Mouse (Mus musculus): ENCODE results near the gene Efcab5. TPM values are rescaled to one million over a fixed set of nuclear protein-coding genes. Genes with fewer than 3 reads are reported as not detected.
A peak's percentile ranks its signal among the peaks of the same experiment; 100 is the strongest.

Efcab5 gene
- polyA plus RNA-seq, 1 experiment from 2014 or later: 0.55 TPM

GRCm38 (mm10) chr11:77096991-77097390, 91.8 kb downstream of the Efcab5 start:
- H3K4me3 ChIP-seq (replicated peaks; ENCODE audit: low read depth, low read length): no peak overlapping the region
- DNase-seq (no peak), ATAC-seq (ENCODE audit: low FRiP score, low TSS enrichment) (no peak)
- H3K4me1 ChIP-seq (ENCODE audit: control insufficient read depth, insufficient read depth, low read length): no peaks in the 10 kb centered on the region; the same call in 1 of the 2 replicates
- H3K36me3 ChIP-seq (ENCODE audit: control insufficient read depth, insufficient read depth, low read length): no peaks in the 10 kb centered on the region
- H3K27ac ChIP-seq (replicated peaks; ENCODE audit: low read depth, low read length): no peak overlapping the region
- H3K4me2 ChIP-seq (ENCODE audit: low read length): no peak overlapping the region
- no peak overlapping the region for H3K9ac ChIP-seq (replicated peaks; ENCODE audit: low read length)
- H3K27me3 ChIP-seq (ENCODE audit: control insufficient read depth, insufficient read depth, low read length): no peaks in the 10 kb centered on the region
- 76% methylated on average over 7 of the region's 7 CpGs for WGBS
- H3K9me3 ChIP-seq (ENCODE audit: control insufficient read depth, low read length): no peaks in the 10 kb centered on the region

GRCm38 (mm10) chr11:77096581-77096980, 92.2 kb downstream of the Efcab5 start:
- H3K4me3 ChIP-seq (replicated peaks; ENCODE audit: low read depth, low read length): no peak overlapping the region
- 58% methylated on average over 3 of the region's 3 CpGs for WGBS
- ATAC-seq (ENCODE audit: low FRiP score, low TSS enrichment) (no peak), DNase-seq (peak; percentile 11)
- H3K9me3 ChIP-seq (ENCODE audit: control insufficient read depth, low read length): no peaks in the 10 kb centered on the region
- H3K27ac ChIP-seq (replicated peaks; ENCODE audit: low read depth, low read length): no peak overlapping the region
- no peak overlapping the region for H3K4me2 ChIP-seq (ENCODE audit: low read length)
- no peaks in the 10 kb centered on the region; the same call in 1 of the 2 replicates for H3K4me1 ChIP-seq (ENCODE audit: control insufficient read depth, insufficient read depth, low read length)
- no peaks in the 10 kb centered on the region for H3K36me3 ChIP-seq (ENCODE audit: control insufficient read depth, insufficient read depth, low read length)
- no peak overlapping the region for H3K9ac ChIP-seq (replicated peaks; ENCODE audit: low read length)
- H3K27me3 ChIP-seq (ENCODE audit: control insufficient read depth, insufficient read depth, low read length): no peaks in the 10 kb centered on the region

- ATAC-seq (ENCODE audit: low FRiP score, low TSS enrichment) (no peak), DNase-seq (no peak)
- no peak overlapping the region for H3K27ac ChIP-seq (replicated peaks; ENCODE audit: low read depth, low read length)
- H3K4me2 ChIP-seq (ENCODE audit: low read length): no peak overlapping the region
- WGBS: 60% methylated on average over 10 of the region's 10 CpGs
- H3K36me3 ChIP-seq (ENCODE audit: control insufficient read depth, insufficient read depth, low read length): no peaks in the 10 kb centered on the region
- H3K9me3 ChIP-seq (ENCODE audit: control insufficient read depth, low read length): no peaks in the 10 kb centered on the region
- no peak overlapping the region for H3K9ac ChIP-seq (replicated peaks; ENCODE audit: low read length)
- no peak overlapping the region for H3K4me3 ChIP-seq (replicated peaks; ENCODE audit: low read depth, low read length)
- no peaks in the 10 kb centered on the region for H3K27me3 ChIP-seq (ENCODE audit: control insufficient read depth, insufficient read depth, low read length)
- H3K4me1 ChIP-seq (ENCODE audit: control insufficient read depth, insufficient read depth, low read length): no peaks in the 10 kb centered on the region; the same call in 1 of the 2 replicates
These were observed 93.6 kb downstream of the Efcab5 start for GRCm38 (mm10) chr11:77095206-77095605.

DNA sequence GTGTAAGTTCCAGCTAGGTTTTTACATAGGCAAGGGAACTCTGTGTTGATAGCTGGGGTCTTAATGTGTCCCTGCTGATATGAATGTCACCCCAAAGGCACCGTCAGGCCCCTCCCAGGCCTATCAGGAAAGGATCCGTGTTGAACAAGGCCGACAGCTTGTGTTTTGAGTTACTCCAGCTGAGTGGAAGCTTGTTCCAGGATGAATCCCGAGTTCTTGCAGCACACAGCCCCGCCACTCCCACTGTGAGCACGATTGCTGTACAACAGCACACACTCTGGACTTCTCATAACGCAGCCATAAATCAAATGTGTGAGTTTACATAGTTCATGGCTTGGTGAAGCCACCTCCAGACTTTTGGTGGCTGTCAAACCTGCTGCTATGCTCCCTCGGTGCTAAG, 94.6 kb downstream of the Efcab5 start:
- Histone ChIP-seq H3K27me3 (ENCODE audit: control insufficient read depth, insufficient read depth, low read length) (no peaks in the 10 kb centered on the region), H3K4me3 (replicated peaks; ENCODE audit: low read depth, low read length) (no peak overlapping the region), H3K9me3 (ENCODE audit: control insufficient read depth, low read length) (no peaks in the 10 kb centered on the region), H3K4me2 (ENCODE audit: low read length) (no peak overlapping the region), H3K4me1 (ENCODE audit: control insufficient read depth, insufficient read depth, low read length) (no peaks in the 10 kb centered on the region), H3K27ac (replicated peaks; ENCODE audit: low read depth, low read length) (no peak overlapping the region), H3K36me3 (ENCODE audit: control insufficient read depth, insufficient read depth, low read length) (no peaks in the 10 kb centered on the region), H3K9ac (replicated peaks; ENCODE audit: low read length) (no peak overlapping the region)
- 80% methylated on average over 8 of the region's 8 CpGs for WGBS
- ATAC-seq (ENCODE audit: low FRiP score, low TSS enrichment): no peak
- DNase-seq: no peak

DNA sequence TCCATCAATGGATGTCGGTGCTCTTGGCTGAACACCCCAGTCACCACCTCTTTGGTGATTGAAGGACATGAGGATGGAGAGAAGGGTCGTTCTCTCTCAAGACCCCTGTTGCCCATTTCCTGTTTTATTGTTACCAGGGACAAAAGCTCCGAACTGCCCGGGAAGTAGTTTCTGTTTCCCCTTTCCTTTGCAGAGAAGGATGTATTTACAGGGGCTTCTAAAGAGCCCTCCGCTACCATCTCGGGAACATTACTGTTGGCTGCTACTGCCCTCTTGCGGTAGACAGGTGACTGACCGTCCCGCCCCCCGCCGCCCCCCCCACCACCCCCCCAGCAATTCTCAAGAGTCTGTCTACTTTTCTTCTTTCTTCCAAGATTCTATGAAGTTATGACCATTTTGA, 95.6 kb downstream of the Efcab5 start:
- no peak overlapping the region for H3K4me3 ChIP-seq (replicated peaks; ENCODE audit: low read depth, low read length)
- WGBS: 3% methylated on average over 11 of the region's 11 CpGs

DNA sequence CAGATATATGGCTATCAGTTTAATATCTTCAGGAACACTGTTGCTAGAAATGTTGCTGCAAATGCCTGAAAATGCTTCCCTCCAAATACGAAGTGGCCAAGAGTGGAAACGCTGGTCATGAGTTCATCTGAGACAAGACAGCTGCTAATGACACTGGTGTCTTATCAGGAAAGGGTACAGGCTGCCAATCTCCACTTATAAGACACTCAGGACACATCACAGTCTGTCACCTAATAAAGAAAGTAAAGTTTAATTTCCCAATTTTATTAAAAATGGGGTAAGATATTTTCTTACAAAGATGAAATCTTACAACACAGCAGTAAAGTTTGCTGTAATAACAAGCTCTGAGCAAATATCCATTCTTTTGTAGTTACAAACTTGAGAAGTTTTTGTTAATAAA, 99.6 kb downstream of the Efcab5 start:
- Histone ChIP-seq H3K4me2 (ENCODE audit: low read length) (no peak overlapping the region), H3K9me3 (ENCODE audit: control insufficient read depth, low read length) (no peaks in the 10 kb centered on the region), H3K9ac (replicated peaks; ENCODE audit: low read length) (no peak overlapping the region), H3K4me1 (ENCODE audit: control insufficient read depth, insufficient read depth, low read length) (no peaks in the 10 kb centered on the region), H3K4me3 (replicated peaks; ENCODE audit: low read depth, low read length) (no peak overlapping the region), H3K27me3 (ENCODE audit: control insufficient read depth, insufficient read depth, low read length) (no peaks in the 10 kb centered on the region), H3K36me3 (ENCODE audit: control insufficient read depth, insufficient read depth, low read length) (no peaks in the 10 kb centered on the region), H3K27ac (replicated peaks; ENCODE audit: low read depth, low read length) (no peak overlapping the region)
- no peak for DNase-seq
- no peak for ATAC-seq (ENCODE audit: low FRiP score, low TSS enrichment)
- WGBS: 79% methylated on average over 2 of the region's 2 CpGs

More for the DNA sequence above, 95.6 kb downstream of the Efcab5 start:
- 0 out of 2 replicates have a peak overlapping the region, but pooled peaks have one; percentile 29 for H3K9ac ChIP-seq (replicated peaks; ENCODE audit: low read length)
- no peaks in the 10 kb centered on the region for H3K4me1 ChIP-seq (ENCODE audit: control insufficient read depth, insufficient read depth, low read length)
- no peaks in the 10 kb centered on the region for H3K36me3 ChIP-seq (ENCODE audit: control insufficient read depth, insufficient read depth, low read length)
- peak overlapping the region; percentile 48 for H3K4me2 ChIP-seq (ENCODE audit: low read length)
- no peaks in the 10 kb centered on the region for H3K27me3 ChIP-seq (ENCODE audit: control insufficient read depth, insufficient read depth, low read length)
- DNase-seq (peak; percentile 80), ATAC-seq (ENCODE audit: low FRiP score, low TSS enrichment) (no peak)
- no peak overlapping the region for H3K27ac ChIP-seq (replicated peaks; ENCODE audit: low read depth, low read length)
- H3K9me3 ChIP-seq (ENCODE audit: control insufficient read depth, low read length): no peaks in the 10 kb centered on the region

- H3K4me3 ChIP-seq (replicated peaks; ENCODE audit: low read depth, low read length): no peak overlapping the region
- H3K4me2 ChIP-seq (ENCODE audit: low read length): no peak overlapping the region
- H3K27ac ChIP-seq (replicated peaks; ENCODE audit: low read depth, low read length): no peak overlapping the region
- H3K9me3 ChIP-seq (ENCODE audit: control insufficient read depth, low read length): no peaks in the 10 kb centered on the region
- H3K4me1 ChIP-seq (ENCODE audit: control insufficient read depth, insufficient read depth, low read length): no peaks in the 10 kb centered on the region
- WGBS: 80% methylated on average over 2 of the region's 2 CpGs
- DNase-seq: no peak
- ATAC-seq (ENCODE audit: low FRiP score, low TSS enrichment): no peak
- no peaks in the 10 kb centered on the region for H3K36me3 ChIP-seq (ENCODE audit: control insufficient read depth, insufficient read depth, low read length)
- H3K9ac ChIP-seq (replicated peaks; ENCODE audit: low read length): no peak overlapping the region
- no peaks in the 10 kb centered on the region for H3K27me3 ChIP-seq (ENCODE audit: control insufficient read depth, insufficient read depth, low read length)
These were observed 101.8 kb downstream of the Efcab5 start for GRCm38 (mm10) chr11:77087004-77087403.

DNA sequence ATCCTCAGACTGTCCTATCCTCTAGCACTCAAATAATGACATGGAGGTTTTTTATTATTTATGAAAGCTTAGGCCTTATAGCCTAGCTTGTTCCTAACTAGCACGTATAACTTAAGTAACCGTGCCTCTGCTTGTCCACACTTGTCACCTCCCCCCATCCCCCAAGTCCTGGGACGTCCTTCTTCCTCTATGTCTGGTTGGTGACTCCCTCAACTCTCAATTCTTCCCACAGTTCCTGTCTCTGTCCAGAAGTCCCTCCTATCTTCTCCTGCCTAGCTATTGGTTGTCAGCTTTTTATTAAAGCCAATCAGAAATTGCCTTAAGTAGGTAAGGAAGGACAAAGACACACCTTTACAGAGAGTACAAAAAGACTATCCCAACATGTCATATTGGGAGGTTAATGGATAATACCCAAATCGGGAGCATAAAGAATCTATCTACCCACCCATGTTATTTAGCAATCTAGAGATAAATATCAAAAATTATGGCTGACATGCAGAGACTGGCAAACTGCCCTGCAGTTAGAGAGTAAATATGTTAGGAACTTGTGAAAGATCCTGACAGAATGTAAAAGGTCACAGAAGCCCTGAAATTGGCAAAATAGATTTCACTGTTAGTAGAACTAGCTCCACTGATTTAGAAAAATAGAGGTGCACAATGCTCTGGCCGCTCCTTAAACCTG, 104.6 kb downstream of the Efcab5 start:
- Histone ChIP-seq H3K4me3 (replicated peaks; ENCODE audit: low read depth, low read length) (no peak overlapping the region), H3K27me3 (ENCODE audit: control insufficient read depth, insufficient read depth, low read length) (no peaks in the 10 kb centered on the region), H3K4me2 (ENCODE audit: low read length) (no peak overlapping the region), H3K36me3 (ENCODE audit: control insufficient read depth, insufficient read depth, low read length) (no peaks in the 10 kb centered on the region), H3K9me3 (ENCODE audit: control insufficient read depth, low read length) (no peaks in the 10 kb centered on the region), H3K4me1 (ENCODE audit: control insufficient read depth, insufficient read depth, low read length) (no peaks in the 10 kb centered on the region), H3K9ac (replicated peaks; ENCODE audit: low read length) (no peak overlapping the region), H3K27ac (replicated peaks; ENCODE audit: low read depth, low read length) (no peak overlapping the region)
- DNase-seq (no peak), ATAC-seq (ENCODE audit: low FRiP score, low TSS enrichment) (no peak)
- 62% methylated on average over 5 of the region's 5 CpGs for WGBS

DNA sequence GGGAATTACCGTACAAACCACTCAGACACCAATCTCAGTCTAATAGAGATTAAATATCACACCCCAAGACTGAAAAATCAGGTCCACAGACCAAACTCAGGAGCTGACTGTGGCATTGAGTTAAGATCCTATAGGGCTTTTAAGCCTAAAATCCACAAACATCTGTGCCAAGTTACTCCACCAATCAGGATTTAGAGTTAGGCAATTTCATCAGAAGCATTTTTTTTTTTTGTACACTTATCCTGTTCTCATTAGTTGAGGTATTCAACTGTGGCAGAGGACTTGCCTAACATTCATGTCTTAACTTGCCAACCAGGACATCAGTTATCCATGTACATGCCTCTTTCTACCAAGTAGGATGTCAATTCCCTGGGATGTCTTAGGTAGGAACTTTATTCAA, 109.4 kb downstream of the Efcab5 start:
- no peak overlapping the region for H3K27ac ChIP-seq (replicated peaks; ENCODE audit: low read depth, low read length)
- no peak overlapping the region for H3K4me3 ChIP-seq (replicated peaks; ENCODE audit: low read depth, low read length)
- ATAC-seq (ENCODE audit: low FRiP score, low TSS enrichment) (no peak), DNase-seq (no peak)
- peaks cover 15% of the 10 kb centered on the region for H3K36me3 ChIP-seq (ENCODE audit: control insufficient read depth, insufficient read depth, low read length)
- no peak overlapping the region for H3K4me2 ChIP-seq (ENCODE audit: low read length)
- 90% methylated on average over 1 of the region's 1 CpGs for WGBS
- H3K27me3 ChIP-seq (ENCODE audit: control insufficient read depth, insufficient read depth, low read length): no peaks in the 10 kb centered on the region
- H3K9ac ChIP-seq (replicated peaks; ENCODE audit: low read length): no peak overlapping the region
- peaks cover 4% of the 10 kb centered on the region; the same call in 1 of the 2 replicates for H3K4me1 ChIP-seq (ENCODE audit: control insufficient read depth, insufficient read depth, low read length)
- no peaks in the 10 kb centered on the region for H3K9me3 ChIP-seq (ENCODE audit: control insufficient read depth, low read length)
